Mouse (Mus musculus) lung, embryonic 16.5 days (tissue): Measurements from ENCODE around the gene Adprhl1. TPM values are rescaled to one million over a fixed set of nuclear protein-coding genes. Genes with fewer than 3 reads are reported as not detected.

ENCODE experiments used
- ATAC-seq: fragments of 200-750 bp; cut with Nextera tagmentation; 2 replicates; pipeline ENCODE4 v1.8.0; 2017; ENCODE audit warnings: low read depth, mild to moderate bottlenecking, moderate library complexity
- H3K27ac ChIP-seq: fragments of 300-500 bp; sonication (generic); 2 replicates; pipeline ENCODE4 v1.5.1; 2014; ENCODE audit warnings: mild to moderate bottlenecking, control low read depth, low read length
- H3K27me3 ChIP-seq: fragments of 300-500 bp; sonication (generic); 2 replicates; pipeline ENCODE4 v1.6.1; 2014; ENCODE audit warnings: low read depth, low read length, mixed read lengths; ENCODE audit not compliant: control insufficient read depth, insufficient read depth
- H3K36me3 ChIP-seq: fragments of 300-500 bp; sonication (generic); 2 replicates; pipeline ENCODE4 v1.6.1; 2014; ENCODE audit warnings: low read length; ENCODE audit not compliant: control insufficient read depth, insufficient read depth
- H3K4me1 ChIP-seq: fragments of 300-500 bp; sonication (generic); replicated peaks from 2 replicates; pipeline ENCODE4 v1.6.1; 2014; ENCODE audit warnings: low read length, mixed read lengths; ENCODE audit not compliant: control insufficient read depth, insufficient read depth
- H3K4me2 ChIP-seq: fragments of 300-500 bp; sonication (generic); 2 replicates; pipeline ENCODE4 v1.6.1; 2014; ENCODE audit warnings: low read depth, low read length, control low read depth
- H3K4me3 ChIP-seq: fragments of 300-500 bp; sonication (generic); 2 replicates; pipeline ENCODE4 v1.5.1; 2014; ENCODE audit warnings: mild to moderate bottlenecking, low read length, control low read depth
- H3K9ac ChIP-seq: fragments of 300-500 bp; sonication (generic); 2 replicates; pipeline ENCODE4 v1.6.1; 2014; ENCODE audit warnings: low read length, control low read depth
- H3K9me3 ChIP-seq: fragments of 300-500 bp; sonication (generic); 2 replicates; pipeline ENCODE4 v1.6.1; 2016; ENCODE audit warnings: low read length; ENCODE audit not compliant: control insufficient read depth
- WGBS: fragments of 180-500 bp; shearing (Covaris S2); extraction: QIAGEN DNeasy Blood & Tissue Kit; methylation state at CpG from one replicate; pipeline ENCODE4 v1.1.7; 2014; 5-methylcytosine and 5-hydroxymethylcytosine counted together
- polyA plus RNA-seq: library from polyadenylated mRNA; unstranded; fragments of >200 nt; fragmentation: Nextera tagmentation; extraction: Ambion mirVana; gene quantifications from 2 replicates; pipeline ENCODE4 v1.2.1, GENCODE M21; 2015

Gene Adprhl1
- polyA plus RNA-seq, 1 experiment from 2014 or later: 5.7 TPM

DNA sequence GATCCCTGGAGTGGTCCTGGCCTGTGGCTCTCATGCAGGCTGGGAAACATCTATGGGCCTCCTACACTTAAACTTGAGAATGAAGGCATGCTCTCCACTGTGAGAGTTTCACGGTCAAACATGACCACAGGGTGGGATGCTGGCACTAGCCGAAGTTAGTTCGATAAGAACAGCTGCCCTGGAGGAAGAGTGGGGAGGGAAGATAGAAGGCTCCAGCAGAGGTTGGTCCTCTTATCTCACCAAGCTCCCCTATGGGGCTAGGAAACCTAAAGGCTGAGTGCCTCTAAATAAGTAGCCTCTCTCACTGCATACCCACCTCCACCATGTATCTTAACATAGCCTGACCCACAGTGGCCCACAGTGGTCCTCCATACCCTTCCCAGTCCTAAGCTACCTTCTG, 51.2 kb downstream of the Adprhl1 start:
- no peak for ATAC-seq
- 78% methylated on average over 3 of the region's 3 CpGs for WGBS
- H3K27ac ChIP-seq: no peak overlapping the region
- H3K9ac ChIP-seq: no peak overlapping the region
- no peaks in the 10 kb centered on the region for H3K9me3 ChIP-seq
- H3K27me3 ChIP-seq: peaks cover 23% of the 10 kb centered on the region
- no peak overlapping the region for H3K4me2 ChIP-seq
- H3K4me1 ChIP-seq: peaks cover 4% of the 10 kb centered on the region
- H3K4me3 ChIP-seq: no peak overlapping the region
- H3K36me3 ChIP-seq: no peaks in the 10 kb centered on the region

DNA sequence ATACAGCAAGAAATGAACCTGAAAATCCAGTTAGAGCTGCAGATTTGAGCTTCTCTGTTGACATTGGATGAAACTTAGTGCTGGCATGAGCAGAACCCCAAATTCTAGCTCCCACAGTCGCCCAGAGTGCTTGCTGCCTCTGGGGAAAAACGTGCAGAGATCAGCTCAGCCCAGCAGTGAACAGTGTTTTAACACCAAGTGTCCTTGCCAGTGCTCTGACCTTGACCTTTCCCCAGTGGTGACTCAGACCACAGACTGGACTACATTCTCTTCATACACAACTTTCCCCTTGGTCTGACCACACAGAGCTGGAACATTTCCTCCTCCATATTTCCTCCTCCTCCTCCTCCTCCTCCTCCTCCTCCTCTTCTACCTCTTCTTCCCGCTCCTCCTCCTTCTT, 51.9 kb downstream of the Adprhl1 start:
- H3K4me3 ChIP-seq: no peak overlapping the region
- no peak overlapping the region for H3K9ac ChIP-seq
- H3K27me3 ChIP-seq: peaks cover 23% of the 10 kb centered on the region
- no peak overlapping the region for H3K4me2 ChIP-seq
- H3K9me3 ChIP-seq: no peaks in the 10 kb centered on the region
- H3K27ac ChIP-seq: no peak overlapping the region
- WGBS: 41% methylated on average over 3 of the region's 3 CpGs
- no peaks in the 10 kb centered on the region for H3K36me3 ChIP-seq
- H3K4me1 ChIP-seq: peaks cover 4% of the 10 kb centered on the region
- ATAC-seq: no peak

DNA sequence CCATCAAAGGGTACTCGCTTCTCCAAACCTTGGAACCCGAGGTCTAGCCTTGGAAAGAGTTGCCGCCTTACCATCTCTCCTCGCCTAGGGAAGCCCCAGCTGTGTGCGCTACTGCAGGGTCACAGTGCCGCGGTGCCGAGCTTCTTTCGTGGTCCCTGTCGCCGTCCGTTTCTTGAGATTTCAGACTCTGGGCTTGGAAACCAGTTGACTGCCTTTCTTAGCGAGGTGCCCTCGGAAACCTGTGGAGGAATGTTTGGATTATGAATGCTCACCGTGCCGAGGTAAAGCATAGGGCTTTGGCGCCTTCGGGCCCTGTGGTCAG, 53.0 kb downstream of the Adprhl1 start:
- Histone ChIP-seq H3K4me3 (peak overlapping the region; percentile 55), H3K36me3 (no peaks in the 10 kb centered on the region), H3K4me1 (peaks cover 4% of the 10 kb centered on the region), H3K27ac (no peak overlapping the region), H3K9ac (peak overlapping the region; percentile 40), H3K4me2 (peak overlapping the region; percentile 73), H3K27me3 (peaks cover 27% of the 10 kb centered on the region), H3K9me3 (no peaks in the 10 kb centered on the region)
- WGBS: 2% methylated on average over 18 of the region's 18 CpGs
- no peak for ATAC-seq

DNA sequence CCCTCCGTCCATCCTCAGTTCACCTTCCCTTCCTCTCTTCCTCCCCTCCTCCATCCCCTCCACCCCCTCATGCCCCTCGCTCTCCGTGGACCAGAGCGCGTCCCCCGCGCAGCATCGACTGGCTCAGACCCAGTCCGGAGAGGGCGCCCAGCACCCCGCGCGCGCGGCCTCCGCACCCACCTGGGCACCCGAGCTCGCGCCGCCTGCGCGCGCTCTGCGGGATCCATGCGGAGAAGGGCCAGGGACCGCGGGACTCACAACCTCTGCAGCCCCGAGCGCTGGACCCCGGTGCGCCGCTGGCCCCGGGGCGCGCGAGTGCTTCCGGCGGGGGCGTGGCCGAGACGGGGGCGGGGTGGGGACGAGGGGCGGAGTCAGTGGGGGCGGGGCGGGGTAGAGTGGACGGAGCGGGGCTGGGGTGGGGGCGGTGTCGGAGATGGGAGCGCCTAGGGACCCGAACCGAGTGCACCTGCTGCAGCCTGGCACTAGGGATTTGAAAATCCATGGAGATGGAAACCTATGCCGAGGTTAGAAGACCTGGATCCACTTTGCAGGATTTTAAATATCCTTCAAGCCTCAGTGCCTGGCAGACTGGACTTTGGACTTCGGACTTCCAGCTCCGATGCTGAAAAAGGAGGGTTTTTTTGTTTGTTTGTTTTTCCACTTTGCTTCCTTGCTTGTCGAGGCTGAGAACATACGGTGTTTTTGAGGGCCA, 53.5 kb downstream of the Adprhl1 start, which contains the start of gene Grtp1:
Grtp1 (minus strand) TSS at position 320 of the 712 bp plus-strand sequence.
- Histone ChIP-seq H3K9me3 (no peaks in the 10 kb centered on the region), H3K9ac (peak within 1 kb of the TSS; percentile 58), H3K36me3 (no peaks in the 10 kb centered on the region), H3K4me1 (peaks cover 4% of the 10 kb centered on the region), H3K4me2 (peak within 1 kb of the TSS; percentile 73), H3K4me3 (peak within 1 kb of the TSS; percentile 55), H3K27ac (no peak within 1 kb of the TSS), H3K27me3 (peaks cover 27% of the 10 kb centered on the region)
- WGBS: under 1% methylated on average over 40 of the region's 58 CpGs
- ATAC-seq: peak; percentile 75

DNA sequence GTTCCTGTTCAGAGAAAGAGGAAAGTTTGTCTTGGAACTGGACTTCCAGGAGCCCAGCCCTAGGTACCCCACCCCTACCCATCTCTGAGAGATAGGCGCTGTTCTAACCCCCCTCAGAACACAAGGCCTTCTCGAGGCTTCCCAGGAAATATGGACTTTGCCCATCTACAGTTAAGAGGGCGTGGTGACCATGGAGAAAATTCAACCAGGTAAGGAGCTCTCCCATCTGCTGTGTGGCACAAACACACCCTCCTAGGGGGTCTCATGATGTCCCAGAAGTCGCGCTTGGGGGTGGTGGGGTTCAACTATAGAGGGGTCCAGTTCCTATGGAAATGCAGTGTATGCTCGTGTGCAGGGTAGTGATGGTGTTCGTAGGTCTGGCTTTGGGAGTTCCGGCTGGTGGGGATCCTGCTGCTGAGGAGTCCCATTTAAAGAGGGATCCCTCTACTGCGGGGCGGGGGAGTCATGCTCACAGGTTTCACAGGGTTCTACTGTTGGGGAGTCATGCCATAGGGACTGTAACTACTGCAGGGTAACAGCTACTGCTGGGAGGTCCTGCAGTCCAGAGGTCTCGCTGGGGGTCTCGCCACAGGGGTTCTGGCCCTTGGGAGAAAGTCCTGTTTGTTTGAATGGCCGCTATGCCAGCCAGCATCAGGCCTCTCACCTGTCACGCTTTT, 54.4 kb downstream of the Adprhl1 start:
- H3K4me2 ChIP-seq: peak overlapping the region; percentile 73
- 25% methylated on average over 14 of the region's 14 CpGs for WGBS
- H3K27ac ChIP-seq: no peak overlapping the region
- peaks cover 27% of the 10 kb centered on the region for H3K27me3 ChIP-seq
- peaks cover 4% of the 10 kb centered on the region; the same call in 1 of the 2 replicates for H3K4me1 ChIP-seq
- no peak overlapping the region for H3K9ac ChIP-seq
- peak overlapping the region; percentile 55 for H3K4me3 ChIP-seq
- no peaks in the 10 kb centered on the region for H3K36me3 ChIP-seq
- H3K9me3 ChIP-seq: no peaks in the 10 kb centered on the region
- ATAC-seq: no peak

DNA sequence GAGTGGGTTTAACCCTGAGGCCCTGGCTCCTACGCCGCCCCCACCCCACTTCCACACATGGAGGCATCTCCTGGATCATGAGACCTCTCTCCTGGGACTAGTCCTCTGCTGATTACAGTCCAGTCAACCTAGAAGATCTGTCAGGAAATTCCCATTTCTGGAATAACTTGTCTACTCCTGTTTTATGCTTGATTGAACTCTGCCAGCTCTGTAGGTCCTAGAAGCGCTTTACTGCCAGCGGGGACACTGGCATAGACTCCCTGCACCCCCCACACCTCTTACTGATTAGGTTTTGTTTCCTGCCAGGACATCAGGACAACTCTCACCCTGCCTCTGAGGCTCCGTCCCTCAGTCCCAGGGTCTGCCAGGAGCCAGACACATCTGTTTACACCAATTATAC, 56.5 kb downstream of the Adprhl1 start:
- no peaks in the 10 kb centered on the region for H3K36me3 ChIP-seq
- no peaks in the 10 kb centered on the region for H3K9me3 ChIP-seq
- H3K9ac ChIP-seq: no peak overlapping the region
- H3K27ac ChIP-seq: no peak overlapping the region
- peaks cover 4% of the 10 kb centered on the region; the same call in 1 of the 2 replicates for H3K4me1 ChIP-seq
- 81% methylated on average over 5 of the region's 5 CpGs for WGBS
- no peak overlapping the region for H3K4me3 ChIP-seq
- H3K27me3 ChIP-seq: peaks cover 23% of the 10 kb centered on the region
- H3K4me2 ChIP-seq: no peak overlapping the region
- no peak for ATAC-seq

DNA sequence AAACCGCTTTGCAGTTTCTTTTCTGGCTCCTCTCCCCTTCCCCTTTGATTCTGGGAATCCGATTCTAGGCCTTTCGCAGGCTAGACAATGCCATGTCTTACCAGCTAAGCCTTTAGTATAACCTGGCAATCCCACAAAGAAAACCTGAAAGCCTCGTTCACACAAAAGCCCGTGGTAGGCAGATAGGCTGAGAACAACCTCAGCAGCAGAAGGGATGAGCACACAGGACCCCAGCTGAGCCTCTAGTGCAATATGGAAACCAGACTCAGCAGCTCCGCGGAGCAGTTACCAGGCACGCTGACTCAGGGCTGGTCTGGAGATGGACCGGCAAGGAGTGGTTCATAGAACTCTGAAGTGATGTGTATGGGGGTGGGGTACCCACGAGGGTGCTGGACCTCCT, 59.1 kb downstream of the Adprhl1 start:
- no peak overlapping the region for H3K4me3 ChIP-seq
- WGBS: 44% methylated on average over 10 of the region's 10 CpGs

DNA sequence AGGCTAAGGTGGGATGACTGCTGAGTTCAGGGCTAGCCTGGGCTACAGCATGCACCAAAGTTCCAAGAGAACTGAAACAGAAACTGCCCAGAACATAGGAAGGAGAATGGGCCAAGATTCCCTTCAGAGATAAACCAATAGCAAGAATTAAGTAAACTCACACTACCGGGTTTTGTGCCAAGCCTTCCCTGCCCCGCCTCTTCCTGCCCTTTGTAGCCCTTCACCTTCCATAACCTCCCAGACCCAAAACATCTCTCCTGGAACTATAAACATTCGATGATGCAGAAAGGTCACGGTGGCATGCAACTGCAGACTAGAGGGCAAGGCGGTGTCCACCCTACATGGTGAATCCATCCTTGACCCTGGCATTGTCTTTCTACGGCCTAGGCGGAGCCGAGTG, 63.7 kb downstream of the Adprhl1 start:
- Histone ChIP-seq H3K27ac (no peak overlapping the region), H3K9me3 (no peaks in the 10 kb centered on the region), H3K9ac (no peak overlapping the region), H3K27me3 (no peaks in the 10 kb centered on the region), H3K4me1 (no peaks in the 10 kb centered on the region), H3K4me2 (no peak overlapping the region), H3K4me3 (no peak overlapping the region), H3K36me3 (no peaks in the 10 kb centered on the region)
- WGBS: 76% methylated on average over 8 of the region's 8 CpGs
- ATAC-seq: no peak

More for the DNA sequence above, 59.1 kb downstream of the Adprhl1 start:
- no peak for ATAC-seq
- Histone ChIP-seq H3K9ac (no peak overlapping the region), H3K4me1 (no peaks in the 10 kb centered on the region), H3K36me3 (no peaks in the 10 kb centered on the region), H3K27me3 (peaks cover 10% of the 10 kb centered on the region), H3K27ac (no peak overlapping the region), H3K9me3 (no peaks in the 10 kb centered on the region), H3K4me2 (no peak overlapping the region)

DNA sequence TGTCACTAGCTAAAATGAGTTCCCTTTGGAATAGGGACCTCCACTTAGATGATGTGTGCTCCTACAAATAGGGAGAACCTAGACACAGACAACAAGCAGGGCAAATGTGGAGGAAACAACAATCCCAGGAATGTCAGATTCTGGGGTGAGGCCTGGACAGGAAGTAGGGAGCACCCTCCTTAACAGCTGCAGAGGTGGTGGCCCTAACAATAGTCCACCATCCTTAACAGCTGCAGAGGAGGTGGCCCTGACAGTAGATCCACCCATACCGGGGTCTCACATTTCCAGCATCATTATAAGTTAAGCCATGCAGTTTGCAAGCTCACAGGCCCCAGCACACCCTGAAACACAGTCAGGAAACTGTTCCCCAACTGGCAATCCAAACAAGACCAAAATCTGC, 65.1 kb downstream of the Adprhl1 start:
- ATAC-seq: no peak
- no peak overlapping the region for H3K4me3 ChIP-seq
- no peaks in the 10 kb centered on the region for H3K36me3 ChIP-seq
- H3K27me3 ChIP-seq: no peaks in the 10 kb centered on the region
- 79% methylated on average over 1 of the region's 1 CpGs for WGBS
- no peak overlapping the region for H3K9ac ChIP-seq
- H3K4me1 ChIP-seq: no peaks in the 10 kb centered on the region
- H3K4me2 ChIP-seq: no peak overlapping the region
- no peak overlapping the region for H3K27ac ChIP-seq
- H3K9me3 ChIP-seq: no peaks in the 10 kb centered on the region
